Mouse (Mus musculus) neural tube, embryonic 15.5 days (tissue): ENCODE results near the gene Stambp. TPM values are rescaled to one million over a fixed set of nuclear protein-coding genes. Genes with fewer than 3 reads are reported as not detected.
A peak's percentile ranks its signal among the peaks of the same experiment; 100 is the strongest.

Source experiments
- ATAC-seq: fragments of 200-750 bp; cut with Nextera tagmentation; 2 replicates; pipeline ENCODE4 v1.8.0; 2017; ENCODE audit warnings: mild to moderate bottlenecking, moderate TSS enrichment, moderate library complexity; ENCODE audit not compliant: low FRiP score
- H3K27ac ChIP-seq: fragments of 300-500 bp; sonication (generic); replicated peaks from 2 replicates; pipeline ENCODE4 v1.5.1; 2015; ENCODE audit warnings: mild to moderate bottlenecking, inconsistent platforms
- H3K27me3 ChIP-seq: fragments of 300-500 bp; sonication (generic); replicated peaks from 2 replicates; pipeline ENCODE4 v1.6.1; 2015; ENCODE audit warnings: inconsistent platforms
- H3K36me3 ChIP-seq: fragments of 300-500 bp; sonication (generic); 2 replicates; pipeline ENCODE4 v1.6.1; 2015; ENCODE audit warnings: inconsistent platforms
- H3K4me1 ChIP-seq: fragments of 300-500 bp; sonication (generic); 2 replicates; pipeline ENCODE4 v1.6.1; 2015; ENCODE audit warnings: inconsistent platforms
- H3K4me2 ChIP-seq: fragments of 300-500 bp; sonication (generic); 2 replicates; pipeline ENCODE4 v1.6.1; 2015; ENCODE audit warnings: inconsistent platforms, mild to moderate bottlenecking, moderate library complexity
- H3K4me3 ChIP-seq: fragments of 300-500 bp; sonication (generic); replicated peaks from 2 replicates; pipeline ENCODE4 v1.5.1; 2015; ENCODE audit warnings: mild to moderate bottlenecking, inconsistent platforms
- H3K9ac ChIP-seq: fragments of 300-500 bp; sonication (generic); replicated peaks from 2 replicates; pipeline ENCODE4 v1.6.1; 2015; ENCODE audit warnings: mild to moderate bottlenecking, inconsistent platforms
- H3K9me3 ChIP-seq: fragments of 300-500 bp; sonication (generic); replicated peaks from 2 replicates; pipeline ENCODE4 v1.6.1; 2016; ENCODE audit warnings: inconsistent platforms
- WGBS: fragments of 180-500 bp; shearing (Covaris S2); methylation state at CpG from one replicate; pipeline ENCODE4 v1.1.7; 2015; ENCODE audit warnings: mixed read lengths; 5-methylcytosine and 5-hydroxymethylcytosine counted together
- polyA plus RNA-seq: library from polyadenylated mRNA; unstranded; fragments of >200 nt; fragmentation: Nextera tagmentation; extraction: Ambion mirVana; gene quantifications from 2 replicates; pipeline ENCODE4 v1.2.1, GENCODE M21; 2015

The Stambp gene
- 55.3 and 60.2 TPM in 2 replicates for polyA plus RNA-seq

DNA sequence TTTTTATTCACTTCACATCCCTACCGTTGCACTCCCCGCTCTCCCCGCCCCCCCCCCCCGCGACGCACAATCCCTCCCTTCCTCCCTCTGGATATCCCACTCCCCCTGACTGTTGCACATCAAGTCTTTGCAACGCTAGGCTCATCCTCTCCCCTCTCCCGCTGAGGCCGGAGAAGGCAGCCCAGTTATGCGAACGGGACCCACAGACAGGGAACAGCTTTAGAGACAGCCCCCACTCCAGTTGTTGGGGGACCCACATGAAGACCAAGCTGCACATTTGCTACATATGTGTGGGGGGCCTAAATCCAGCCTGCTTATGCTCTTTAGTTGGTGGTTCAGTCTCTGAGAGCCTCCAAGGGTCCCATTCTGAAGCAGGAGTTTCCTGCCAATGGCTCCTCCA is at the start of gene Stambp:
Stambp (minus strand) TSS at position 59 of the 400 bp plus-strand sequence.
- WGBS, result 3% methylated on average over 8 of the region's 11 CpGs
- Histone ChIP-seq H3K4me2 (peak within 1 kb of the TSS; percentile 78), H3K27me3 (0 out of 2 replicates have a peak, but pooled peaks cover 5% of the 10 kb centered on the region)

DNA sequence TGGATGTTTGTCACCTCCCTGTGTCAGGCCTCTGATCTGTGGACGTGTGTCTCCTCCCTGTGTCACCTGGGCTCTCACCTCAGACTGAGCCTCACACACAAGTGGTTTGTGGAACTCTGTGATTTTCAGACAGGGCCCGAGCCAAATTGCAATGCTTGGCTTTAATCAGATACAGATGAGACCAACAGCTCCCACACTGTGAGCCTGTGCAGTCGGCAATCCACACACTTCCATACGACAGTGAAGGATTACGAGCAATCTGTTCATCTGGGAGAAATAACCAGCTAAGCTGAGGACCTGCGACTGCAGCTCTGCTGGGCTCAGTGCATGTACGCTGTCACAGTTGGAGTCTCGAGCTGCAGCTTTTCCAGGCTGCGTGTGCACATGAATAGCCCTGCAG is 47.4 kb upstream of the Stambp start:
- no peak overlapping the region for H3K27ac ChIP-seq
- 56% methylated on average over 9 of the region's 9 CpGs for WGBS
- ATAC-seq, result peak; percentile 35; the same call in 1 of the 2 replicates

More for the DNA sequence above, at the start of gene Stambp:
- peak; percentile 88 for ATAC-seq
- H3K4me3 ChIP-seq, result peak within 1 kb of the TSS; percentile 56
- H3K27ac ChIP-seq, result peak within 1 kb of the TSS; percentile 90
- H3K36me3 ChIP-seq, result peaks cover 12% of the 10 kb centered on the region
- no peaks in the 10 kb centered on the region for H3K9me3 ChIP-seq
- H3K9ac ChIP-seq, result peak within 1 kb of the TSS; percentile 68
- H3K4me1 ChIP-seq, result peaks cover 20% of the 10 kb centered on the region

DNA sequence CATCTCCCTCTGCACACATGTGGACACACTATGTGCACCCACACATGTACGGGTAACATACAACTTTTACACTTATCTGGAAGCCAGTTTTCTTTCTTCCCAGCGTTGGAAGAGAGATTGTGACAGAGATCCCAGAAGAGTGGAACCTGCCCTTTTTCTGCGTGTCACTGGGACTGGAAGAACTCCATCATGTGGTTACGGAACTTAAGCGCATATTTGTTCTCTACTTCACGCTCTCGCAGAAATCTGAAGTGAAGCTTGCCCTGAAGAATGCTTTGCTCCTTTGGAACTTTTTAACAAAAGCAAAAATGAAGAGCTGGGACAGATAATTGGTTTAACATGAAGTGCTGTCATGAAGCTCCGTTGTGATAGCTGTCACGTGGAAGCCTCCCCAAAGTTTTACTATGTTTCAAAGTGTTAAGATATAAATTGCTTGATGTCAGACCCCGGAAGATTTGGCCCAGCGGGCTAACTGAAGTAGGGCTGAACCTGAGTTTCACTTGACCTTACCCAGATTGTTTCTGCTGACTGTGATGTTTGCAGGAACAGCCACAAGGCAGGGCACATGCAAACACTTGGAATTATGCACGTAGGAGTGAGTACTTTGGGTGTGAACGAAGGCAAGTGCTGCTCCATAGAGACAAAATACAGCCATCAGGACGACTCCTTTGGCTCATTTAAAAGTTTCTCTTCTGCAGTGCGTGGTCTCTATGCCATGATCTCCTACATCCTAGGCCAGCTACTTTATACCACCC is 45.2 kb upstream of the Stambp start:
- no peaks in the 10 kb centered on the region for H3K9me3 ChIP-seq
- no peaks in the 10 kb centered on the region for H3K36me3 ChIP-seq
- no peak for ATAC-seq
- WGBS, result 85% methylated on average over 15 of the region's 15 CpGs
- H3K9ac ChIP-seq, result no peak overlapping the region
- H3K4me3 ChIP-seq, result no peak overlapping the region
- H3K27me3 ChIP-seq, result no peaks in the 10 kb centered on the region
- peaks cover 4% of the 10 kb centered on the region; the same call in 1 of the 2 replicates for H3K4me1 ChIP-seq
- no peak overlapping the region for H3K27ac ChIP-seq
- H3K4me2 ChIP-seq, result no peak overlapping the region

More for the DNA sequence above, 47.4 kb upstream of the Stambp start:
- Histone ChIP-seq H3K4me3 (no peak overlapping the region), H3K27me3 (no peaks in the 10 kb centered on the region), H3K36me3 (no peaks in the 10 kb centered on the region), H3K4me2 (no peak overlapping the region), H3K9me3 (no peaks in the 10 kb centered on the region), H3K4me1 (peaks cover 4% of the 10 kb centered on the region; the same call in 1 of the 2 replicates), H3K9ac (no peak overlapping the region)

DNA sequence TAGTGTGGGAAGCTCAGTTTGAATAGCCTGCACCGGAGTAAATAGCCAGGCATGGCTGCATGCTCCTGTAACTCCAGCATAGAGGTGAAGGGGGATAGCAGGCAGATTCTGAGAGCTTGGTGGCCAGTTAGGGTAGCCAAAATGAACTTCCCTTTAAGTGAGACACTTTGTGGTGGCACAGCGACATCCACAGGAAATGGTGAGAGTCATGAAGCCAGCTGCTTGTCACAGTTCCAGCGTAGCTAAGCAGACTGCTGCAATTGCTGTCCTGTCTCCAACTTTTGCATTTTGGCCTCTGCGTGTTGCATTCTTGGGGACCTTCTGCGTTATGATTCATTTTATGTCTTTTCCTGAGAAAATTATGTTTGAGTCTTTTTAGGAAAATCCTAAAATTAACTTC is 44.0 kb upstream of the Stambp start:
- Histone ChIP-seq H3K27me3 (no peaks in the 10 kb centered on the region), H3K9ac (no peak overlapping the region), H3K4me1 (peaks cover 4% of the 10 kb centered on the region; the same call in 1 of the 2 replicates), H3K4me2 (no peak overlapping the region), H3K36me3 (no peaks in the 10 kb centered on the region), H3K4me3 (no peak overlapping the region), H3K27ac (no peak overlapping the region), H3K9me3 (no peaks in the 10 kb centered on the region)
- no peak for ATAC-seq
- WGBS, result 90% methylated on average over 5 of the region's 5 CpGs

DNA sequence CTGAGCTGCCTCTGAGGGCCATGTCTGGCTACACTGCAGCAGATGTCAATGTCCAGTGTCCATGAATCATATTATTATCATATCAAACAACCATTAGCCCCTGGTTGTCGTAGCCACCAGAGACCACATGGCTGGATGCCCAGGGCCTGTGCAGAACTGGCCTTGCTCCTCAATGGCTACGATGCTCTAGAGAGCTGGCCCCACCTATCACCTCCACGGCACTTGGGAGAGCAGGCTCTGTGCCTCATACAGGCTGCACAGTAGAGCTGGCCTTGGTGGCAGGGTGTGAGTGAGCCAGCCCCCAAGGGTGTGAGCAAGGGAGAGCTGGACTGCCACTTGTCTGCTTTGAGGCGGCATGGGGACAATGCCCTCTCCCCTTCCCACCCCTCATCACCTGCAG is 41.9 kb upstream of the Stambp start:
- Histone ChIP-seq H3K4me2 (no peak overlapping the region), H3K4me1 (no peaks in the 10 kb centered on the region), H3K27ac (no peak overlapping the region), H3K36me3 (no peaks in the 10 kb centered on the region), H3K9me3 (no peaks in the 10 kb centered on the region), H3K27me3 (no peaks in the 10 kb centered on the region), H3K9ac (no peak overlapping the region), H3K4me3 (no peak overlapping the region)
- 93% methylated on average over 4 of the region's 4 CpGs for WGBS
- no peak for ATAC-seq

DNA sequence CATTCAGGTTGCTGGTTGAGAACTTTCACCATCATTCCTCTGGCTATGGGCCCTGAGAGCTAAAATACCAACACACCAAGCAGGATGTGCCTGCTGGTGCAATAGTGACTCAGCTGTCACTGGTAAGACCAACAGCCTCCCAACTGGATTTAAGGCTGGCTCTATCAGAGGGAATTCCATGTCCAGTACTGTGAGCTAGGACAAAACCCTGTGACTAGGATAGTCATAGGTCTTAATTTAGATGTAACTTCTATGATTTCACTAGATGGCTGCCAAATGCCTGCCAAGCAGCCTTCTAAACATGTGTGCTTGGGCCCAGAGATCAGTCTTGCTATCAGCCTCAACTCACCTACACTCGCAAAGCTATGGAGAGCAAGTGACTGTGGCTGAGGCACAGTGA is 40.4 kb upstream of the Stambp start:
- Histone ChIP-seq H3K4me3 (no peak overlapping the region), H3K36me3 (no peaks in the 10 kb centered on the region), H3K4me2 (no peak overlapping the region)

DNA sequence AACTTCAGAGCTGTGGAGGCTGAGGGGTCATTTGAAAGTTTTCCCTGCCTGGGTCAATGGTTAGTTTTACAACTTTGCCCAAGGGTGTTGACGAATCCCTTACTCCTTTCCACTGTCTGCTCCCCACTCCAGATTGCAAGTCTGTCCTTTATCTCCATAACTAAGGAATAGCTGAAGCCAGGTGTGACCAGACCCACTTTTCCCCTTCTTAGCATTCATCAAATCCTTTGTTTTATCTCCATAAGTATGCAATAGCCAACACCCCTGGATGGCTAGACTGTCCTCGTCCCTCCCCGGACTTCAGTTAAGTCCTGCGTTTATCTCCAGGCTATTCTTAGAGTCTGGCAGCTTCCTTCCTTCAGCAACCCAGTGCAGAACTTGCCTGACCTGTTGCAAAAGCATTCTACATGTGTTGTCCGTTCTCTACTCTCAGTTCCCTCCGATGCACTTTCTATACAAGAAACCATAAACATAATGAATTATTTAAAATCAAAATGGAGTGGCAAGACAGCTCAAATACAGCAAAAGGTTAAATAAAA is 27.2 kb upstream of the Stambp start:
- no peak for ATAC-seq
- Histone ChIP-seq H3K4me1 (peaks cover 7% of the 10 kb centered on the region; the same call in 1 of the 2 replicates), H3K27me3 (no peaks in the 10 kb centered on the region), H3K27ac (no peak overlapping the region), H3K36me3 (no peaks in the 10 kb centered on the region), H3K9me3 (no peaks in the 10 kb centered on the region), H3K4me2 (peak overlapping the region; percentile 62; the same call in 1 of the 2 replicates), H3K9ac (no peak overlapping the region), H3K4me3 (no peak overlapping the region)
- WGBS, result 90% methylated on average over 6 of the region's 6 CpGs

More for the DNA sequence above, 40.4 kb upstream of the Stambp start:
- ATAC-seq, result no peak
- H3K9me3 ChIP-seq, result no peaks in the 10 kb centered on the region
- no peak overlapping the region for H3K9ac ChIP-seq
- H3K27ac ChIP-seq, result no peak overlapping the region
- WGBS, result 100% methylated on average over 1 of the region's 1 CpGs
- no peaks in the 10 kb centered on the region for H3K27me3 ChIP-seq
- no peaks in the 10 kb centered on the region for H3K4me1 ChIP-seq

DNA sequence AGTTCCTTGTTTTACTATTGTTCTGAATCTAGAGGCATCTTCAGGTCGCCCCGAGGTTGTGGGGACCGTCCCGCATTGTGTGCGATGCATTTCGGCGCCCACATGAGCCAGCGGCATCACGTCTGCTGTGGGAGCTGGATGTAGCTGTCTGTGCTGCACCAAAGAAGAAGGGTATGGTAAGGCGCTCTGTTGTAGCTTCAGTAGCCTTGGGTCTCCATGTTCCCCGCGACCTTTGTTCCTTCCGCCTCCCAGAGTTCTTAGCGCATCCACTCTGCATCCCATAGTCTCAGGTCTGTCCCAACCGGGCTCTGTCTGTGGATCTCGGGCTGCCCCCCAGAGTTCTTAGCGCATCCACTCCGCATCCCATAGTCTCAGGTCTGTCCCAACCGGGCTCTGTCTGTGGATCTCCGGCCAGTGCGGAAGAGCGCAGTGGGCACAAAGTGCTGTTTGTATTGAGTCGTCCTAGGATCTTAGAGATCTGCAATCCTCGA is 26.6 kb upstream of the Stambp start:
- peak overlapping the region; percentile 34 for H3K4me3 ChIP-seq
- no peak for ATAC-seq
- no peak overlapping the region for H3K9ac ChIP-seq
- no peaks in the 10 kb centered on the region for H3K9me3 ChIP-seq
- H3K36me3 ChIP-seq, result no peaks in the 10 kb centered on the region
- H3K4me2 ChIP-seq, result peak overlapping the region; percentile 62
- no peak overlapping the region for H3K27ac ChIP-seq
- no peaks in the 10 kb centered on the region for H3K27me3 ChIP-seq
- peaks cover 7% of the 10 kb centered on the region; the same call in 1 of the 2 replicates for H3K4me1 ChIP-seq
- WGBS, result 33% methylated on average over 24 of the region's 24 CpGs

DNA sequence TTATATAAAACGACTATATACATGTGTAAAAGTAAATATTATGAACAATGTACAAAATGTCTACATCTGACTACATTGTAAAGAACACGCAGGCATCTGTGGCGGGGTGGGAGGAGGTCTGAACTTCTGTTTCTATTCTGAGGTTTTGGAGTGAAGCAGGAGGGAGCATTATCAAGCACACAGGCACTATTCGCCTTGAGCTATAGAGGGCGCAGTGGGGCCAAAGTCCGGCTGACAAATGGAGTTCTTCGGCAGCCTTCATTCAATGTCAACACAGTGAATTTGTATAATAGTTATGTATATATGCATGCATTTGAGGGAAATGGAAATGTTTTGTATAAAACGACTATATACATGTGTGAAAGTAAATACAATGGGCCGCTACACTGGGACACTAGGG is 26.1 kb upstream of the Stambp start:
- no peaks in the 10 kb centered on the region for H3K36me3 ChIP-seq
- no peaks in the 10 kb centered on the region for H3K9me3 ChIP-seq
- 10% methylated on average over 9 of the region's 9 CpGs for WGBS
- H3K27ac ChIP-seq, result no peak overlapping the region
- H3K4me3 ChIP-seq, result peak overlapping the region; percentile 34
- no peaks in the 10 kb centered on the region for H3K27me3 ChIP-seq
- peak overlapping the region; percentile 62 for H3K4me2 ChIP-seq
- H3K4me1 ChIP-seq, result peaks cover 7% of the 10 kb centered on the region; the same call in 1 of the 2 replicates
- H3K9ac ChIP-seq, result no peak overlapping the region
- ATAC-seq, result no peak

DNA sequence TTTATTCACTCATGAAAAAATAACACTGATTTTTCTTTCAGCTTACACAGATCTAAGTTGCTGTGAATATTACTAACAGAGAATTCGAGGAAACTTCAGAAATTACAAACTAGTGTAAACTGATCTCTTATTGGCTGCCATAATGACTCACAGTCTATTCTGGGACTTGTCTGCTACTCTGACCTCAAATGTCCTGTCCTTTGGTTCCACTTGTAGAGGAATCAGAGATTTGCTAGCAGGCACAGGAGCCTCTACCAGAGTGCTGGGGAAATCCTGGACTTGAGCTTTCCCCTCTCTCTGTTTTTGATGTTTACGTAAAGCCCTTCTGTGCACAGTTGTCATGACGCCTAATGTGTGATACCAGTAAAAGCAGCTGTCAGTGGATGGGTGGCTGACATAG is 25.5 kb upstream of the Stambp start:
- H3K36me3 ChIP-seq, result no peaks in the 10 kb centered on the region
- H3K27me3 ChIP-seq, result no peaks in the 10 kb centered on the region
- WGBS, result 65% methylated on average over 3 of the region's 3 CpGs

DNA sequence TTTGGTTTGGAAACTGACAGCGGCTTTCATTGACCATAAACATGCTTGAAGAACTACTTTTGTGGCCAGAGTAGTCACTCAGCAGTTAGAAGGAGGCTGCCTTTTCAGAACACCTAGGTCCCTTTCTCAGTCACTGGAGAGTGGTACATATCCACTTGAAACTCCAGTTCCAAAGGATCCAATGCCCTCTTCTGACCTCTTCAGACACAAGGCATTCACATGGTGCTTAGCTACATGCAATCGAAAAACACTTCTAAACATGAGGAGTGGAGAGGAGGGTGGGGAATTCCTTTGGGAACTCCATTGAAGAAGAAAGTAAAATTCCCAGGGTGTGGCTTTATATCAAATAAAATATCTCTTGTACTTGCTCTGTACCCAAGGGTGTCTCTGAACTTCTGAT is 22.5 kb upstream of the Stambp start:
- 89% methylated on average over 2 of the region's 2 CpGs for WGBS
- ATAC-seq, result no peak
- peaks cover 7% of the 10 kb centered on the region; the same call in 1 of the 2 replicates for H3K4me1 ChIP-seq
- H3K27me3 ChIP-seq, result no peaks in the 10 kb centered on the region
- no peaks in the 10 kb centered on the region for H3K36me3 ChIP-seq
- no peak overlapping the region for H3K9ac ChIP-seq
- H3K27ac ChIP-seq, result no peak overlapping the region
- no peak overlapping the region for H3K4me2 ChIP-seq
- H3K9me3 ChIP-seq, result no peaks in the 10 kb centered on the region
- H3K4me3 ChIP-seq, result no peak overlapping the region

More for the DNA sequence above, 25.5 kb upstream of the Stambp start:
- Histone ChIP-seq H3K27ac (no peak overlapping the region), H3K4me3 (no peak overlapping the region), H3K4me2 (no peak overlapping the region), H3K4me1 (peaks cover 7% of the 10 kb centered on the region; the same call in 1 of the 2 replicates), H3K9me3 (no peaks in the 10 kb centered on the region), H3K9ac (no peak overlapping the region)
- no peak for ATAC-seq

DNA sequence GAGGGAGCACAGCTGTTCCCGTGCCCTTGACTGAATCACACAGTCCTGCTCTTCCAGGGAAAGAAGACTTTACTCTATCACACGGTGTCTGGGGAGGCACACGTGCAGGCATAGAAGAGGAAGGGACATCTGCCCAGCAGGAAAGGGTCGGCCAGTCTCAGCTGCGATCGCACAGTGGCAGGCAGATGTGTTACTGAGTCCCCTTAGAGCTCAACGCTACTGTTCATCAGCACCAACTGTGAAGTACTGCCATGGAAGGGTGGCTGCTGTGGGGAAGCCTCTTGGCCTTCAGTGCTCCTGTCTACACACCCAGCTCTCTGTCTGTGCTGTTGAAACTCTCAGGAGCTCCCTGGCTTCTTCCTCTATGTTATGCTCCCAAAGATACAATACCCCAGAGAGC is 21.4 kb upstream of the Stambp start:
- Histone ChIP-seq H3K4me3 (no peak overlapping the region), H3K4me2 (no peak overlapping the region), H3K4me1 (peaks cover 3% of the 10 kb centered on the region; the same call in 1 of the 2 replicates), H3K27ac (no peak overlapping the region), H3K9ac (no peak overlapping the region), H3K27me3 (no peaks in the 10 kb centered on the region), H3K36me3 (no peaks in the 10 kb centered on the region), H3K9me3 (no peaks in the 10 kb centered on the region)
- no peak for ATAC-seq
- WGBS, result 74% methylated on average over 7 of the region's 7 CpGs
